Mouse (Mus musculus): Measurements from ENCODE around the gene Fcamr.

DNA sequence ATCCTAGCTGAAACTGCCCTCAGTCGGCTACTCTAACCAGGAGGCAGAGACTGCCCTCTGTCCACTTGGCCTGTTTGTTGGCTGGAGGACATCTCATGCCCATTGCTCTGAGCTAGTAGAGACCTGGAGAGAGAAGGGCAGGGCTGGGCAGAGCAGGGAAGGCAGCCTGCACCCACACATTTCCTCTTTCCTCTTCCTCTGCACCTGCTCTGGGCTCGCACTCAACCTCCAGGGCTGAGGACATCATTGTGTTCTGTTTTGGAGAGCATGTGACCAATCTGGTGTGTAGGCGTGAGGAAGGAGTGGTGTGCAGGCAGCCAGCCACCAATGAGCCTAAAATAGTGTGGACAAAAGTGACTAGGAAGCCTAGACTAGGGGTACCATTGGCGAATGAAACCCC lies 63.5 kb downstream of the Fcamr start:
- no peak for TF ChIP-seq CTCF (conservative IDR thresholded peaks at IDR 0.05; ENCODE audit: insufficient read depth, insufficient read length, low read depth, low read length)
- TF ChIP-seq POLR2A (IDR thresholded peaks at IDR 0.05; ENCODE audit: low read depth, low read length): no peak
